Mouse (Mus musculus) mouse trophoblast stem cell (cell line): ENCODE data around the gene Slc5a12.

Experiments
- in situ Hi-C, 2 experiments: fragments of 300-500 bp; cut with MseI, MboI; formaldehyde crosslinking; loops; 2 replicates in 1 of 2; 3 replicates in 1 of 2; pipeline ENCODE4 v1.15.1; 2025

Slc5a12 gene

DNA sequence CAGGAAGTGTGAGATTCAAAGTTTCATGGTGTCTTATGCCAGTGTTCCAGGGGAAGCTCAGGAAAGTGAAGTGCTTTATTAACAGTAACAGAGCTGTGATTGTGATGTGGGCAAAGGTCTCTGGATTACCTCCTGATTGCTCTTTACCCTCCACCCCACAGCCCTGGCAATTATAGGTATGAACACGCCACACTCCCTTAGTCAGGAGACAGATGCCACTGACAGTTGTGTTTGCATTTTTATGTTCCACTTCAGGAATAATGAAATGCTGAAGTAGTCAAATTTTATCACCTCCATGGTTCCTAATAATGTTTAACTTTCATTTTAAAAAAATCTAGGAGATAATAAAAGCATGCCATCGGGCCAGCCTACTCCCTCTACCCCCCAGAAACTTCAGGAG, at the start of gene Slc5a12:
Gene Slc5a12 (plus strand): TSS at position 367 of the 400 bp plus-strand sequence.
- in situ Hi-C loops: no loop called here

GRCm38 (mm10) chr2:110556098-110556497, 41.0 kb upstream of the Slc5a12 start:
- in situ Hi-C loops: loop anchor here in 1 of 2 experiments (25.0 kb wide), 1 partner anchor 644 kb away; the partner anchor contains the start of gene Lgr4

DNA sequence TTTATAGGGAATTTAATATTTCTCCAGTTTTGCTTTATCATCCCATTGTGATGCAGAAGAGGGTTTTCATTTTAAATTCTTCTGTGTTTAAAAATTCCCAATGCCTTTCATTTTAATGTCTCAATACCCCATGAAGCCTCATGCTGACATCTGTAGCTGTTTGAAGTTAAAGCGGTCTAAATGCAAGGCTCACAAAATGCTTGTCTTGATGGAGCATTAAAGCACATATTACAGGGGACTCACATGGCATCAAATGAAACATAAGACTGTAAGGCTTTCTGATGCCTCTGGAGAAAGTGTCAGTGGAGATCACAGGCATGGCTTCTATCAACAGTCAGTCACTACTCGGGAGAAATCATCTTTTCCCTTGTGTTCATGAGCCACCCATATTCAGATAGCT, 34.5 kb upstream of the Slc5a12 start:
- in situ Hi-C loops: loop anchor here (5.0 to 25.0 kb wide), 2 partner anchors 330 to 650 kb away; partner anchors contain the start of gene Lgr4 (in 1 of the 2)

GRCm38 (mm10) chr2:110564673-110565627, 32.1 kb upstream of the Slc5a12 start:
- in situ Hi-C loops: loop anchor here (5.0 to 25.0 kb wide), 3 partner anchors 333 to 653 kb away; partner anchors contain the start of gene Lgr4 (in 1 of the 2)

DNA sequence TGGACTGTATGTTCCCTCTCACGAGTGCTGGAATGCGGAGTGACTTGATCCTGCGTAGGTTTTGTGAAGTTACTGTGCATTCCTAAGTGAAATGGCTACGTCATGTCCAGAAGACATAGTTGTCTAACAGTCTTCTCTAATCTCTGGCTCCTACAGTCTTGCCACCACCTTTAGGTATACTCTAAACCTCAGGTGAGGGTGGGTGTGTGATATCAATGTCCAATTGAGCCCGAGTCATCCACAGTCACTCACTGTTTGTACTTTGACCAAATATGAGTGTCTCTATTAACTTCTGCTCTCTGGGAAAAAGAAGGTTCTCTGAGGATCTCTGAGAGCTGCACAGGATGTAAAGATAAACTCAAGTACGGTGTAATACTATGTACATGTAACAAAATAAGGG, 10.4 kb upstream of the Slc5a12 start:
- in situ Hi-C loops: no loop called here

DNA sequence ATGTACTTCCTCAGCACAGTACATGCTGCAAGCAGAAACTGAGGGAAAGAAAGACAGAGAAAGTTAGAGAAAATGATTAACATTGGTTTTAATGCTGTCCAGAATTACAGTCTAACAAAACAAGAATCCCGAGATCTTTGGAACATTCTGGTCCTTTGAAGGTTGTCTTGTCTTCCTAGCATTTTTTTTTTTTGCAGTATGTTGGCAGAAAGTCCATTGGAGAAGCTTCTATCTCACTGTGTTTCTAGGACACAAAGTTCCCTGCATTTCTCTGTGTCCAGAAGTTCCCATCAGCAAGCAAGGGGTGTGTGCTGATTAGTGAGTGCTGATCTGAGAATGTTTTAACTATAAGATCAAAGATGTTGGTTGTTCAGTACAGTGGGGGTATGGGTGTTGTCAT, 7.1 kb upstream of the Slc5a12 start:
- in situ Hi-C loops: no loop called here

- in situ Hi-C loops: no loop called here
Measured at GRCm38 (mm10) chr2:110592276-110592675, 4.8 kb upstream of the Slc5a12 start.

GRCm38 (mm10) chr2:110644358-110644757, 47.3 kb downstream of the Slc5a12 start:
- in situ Hi-C loops: no loop called here

DNA sequence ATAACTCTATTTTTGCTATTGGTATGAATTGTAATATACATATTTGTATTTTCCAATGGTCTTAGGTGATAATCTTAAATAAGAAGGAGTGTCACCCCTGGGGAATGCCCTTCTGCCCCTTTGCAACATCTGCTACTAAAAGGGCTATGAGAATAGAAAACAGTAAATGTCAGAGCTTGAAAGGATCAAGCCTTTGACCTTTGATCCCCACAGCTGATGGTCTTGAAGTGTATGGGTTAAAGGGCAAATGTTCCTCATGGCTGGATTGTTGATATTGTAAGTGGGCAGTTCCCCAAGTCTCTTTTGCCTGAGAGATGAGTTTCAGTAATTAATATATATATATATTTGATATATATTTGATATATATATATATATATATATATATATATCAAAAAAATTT, 47.7 kb downstream of the Slc5a12 start:
- in situ Hi-C loops: no loop called here

GRCm38 (mm10) chr2:110663329-110663728, 66.2 kb downstream of the Slc5a12 start:
- in situ Hi-C loops: loop anchor here (5.0 to 10.0 kb wide), 2 partner anchors 319 to 321 kb away; no protein-coding TSS in a partner anchor

DNA sequence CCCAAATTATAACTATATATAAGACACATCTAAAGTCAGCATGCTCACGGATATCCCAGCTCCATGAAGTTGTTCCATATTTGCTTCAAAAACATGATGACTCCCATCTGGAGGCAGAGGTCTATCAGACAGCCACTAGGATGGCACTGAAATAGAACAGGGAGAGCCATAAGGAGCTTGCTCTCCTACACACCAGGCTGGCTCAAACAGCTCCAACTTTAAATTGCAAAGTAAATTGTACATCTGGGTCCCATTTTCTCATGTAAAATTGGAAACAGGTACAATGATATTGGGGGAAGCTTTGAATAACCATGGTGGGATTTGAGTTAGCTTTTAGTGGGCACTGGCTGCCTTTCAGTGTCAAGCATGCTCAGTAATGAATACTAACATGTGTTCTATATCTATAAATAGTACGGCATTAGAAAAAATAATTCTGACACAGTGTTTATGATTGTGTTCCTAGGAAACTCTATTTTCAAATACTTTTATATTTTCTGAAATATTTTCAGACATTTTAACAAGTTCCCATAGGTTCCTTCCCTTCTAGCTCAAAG, 74.0 kb downstream of the Slc5a12 start:
- in situ Hi-C loops: no loop called here
